Mouse (Mus musculus) forebrain, embryonic 14.5 days (tissue): ENCODE measurements around the gene Lhfpl5. TPM values are rescaled to one million over a fixed set of nuclear protein-coding genes. Genes with fewer than 3 reads are reported as not detected.

Experiments
- ATAC-seq: fragments of 200-750 bp; cut with Nextera tagmentation; 2 replicates; pipeline ENCODE4 v1.8.0; 2017; ENCODE audit warnings: mild to moderate bottlenecking, moderate library complexity
- DNase-seq: peaks from one replicate; pipeline ENCODE4 v3.0.0-alpha.2; 2015; ENCODE audit warnings: low spot score
- H3K27ac ChIP-seq: fragments of 300-500 bp; sonication (generic); 2 replicates; pipeline ENCODE4 v1.5.1; 2014; ENCODE audit warnings: low read depth, mild to moderate bottlenecking, control low read depth, low read length, moderate library complexity
- H3K27me3 ChIP-seq: fragments of 300-500 bp; sonication (generic); replicated peaks from 2 replicates; pipeline ENCODE4 v1.6.1; 2014; ENCODE audit warnings: low read length, control low read depth, mixed read lengths; ENCODE audit not compliant: control insufficient read depth, insufficient read depth
- H3K36me3 ChIP-seq: fragments of 300-500 bp; sonication (generic); 2 replicates; pipeline ENCODE4 v1.6.1; 2014; ENCODE audit warnings: low read length, control low read depth; ENCODE audit not compliant: control insufficient read depth, insufficient read depth
- H3K4me1 ChIP-seq: fragments of 300-500 bp; sonication (generic); 2 replicates; pipeline ENCODE4 v1.6.1; 2014; ENCODE audit warnings: antibody characterized with exemption, low read length, control low read depth; ENCODE audit not compliant: control insufficient read depth, insufficient read depth
- H3K4me2 ChIP-seq: fragments of 300-500 bp; sonication (generic); 2 replicates; pipeline ENCODE4 v1.6.1; 2014; ENCODE audit warnings: mild to moderate bottlenecking, control low read depth, low read length
- H3K4me3 ChIP-seq: fragments of 300-500 bp; sonication (generic); 2 replicates; pipeline ENCODE4 v1.5.1; 2014; ENCODE audit warnings: low read depth, low read length, control low read depth
- H3K9ac ChIP-seq: fragments of 300-500 bp; sonication (generic); 2 replicates; pipeline ENCODE4 v1.6.1; 2014; ENCODE audit warnings: mild to moderate bottlenecking, low read length, control low read depth, moderate library complexity
- H3K9me3 ChIP-seq: fragments of 300-500 bp; sonication (generic); replicated peaks from 2 replicates; pipeline ENCODE4 v1.6.1; 2016; ENCODE audit warnings: low read length, control low read depth, mixed read lengths; ENCODE audit not compliant: control insufficient read depth
- WGBS: fragments of 180-500 bp; shearing (Covaris S2); extraction: QIAGEN DNeasy Blood & Tissue Kit; methylation state at CpG from one replicate; pipeline ENCODE4 v1.1.7; 2014; 5-methylcytosine and 5-hydroxymethylcytosine counted together
- polyA plus RNA-seq: library from polyadenylated mRNA; unstranded; fragments of >200 nt; fragmentation: Nextera tagmentation; extraction: Ambion mirVana; gene quantifications from 2 replicates; pipeline ENCODE4 v1.2.1, GENCODE M21; 2014

Gene Lhfpl5
- polyA plus RNA-seq, 1 experiment from 2014 or later: 3.9 TPM

DNA sequence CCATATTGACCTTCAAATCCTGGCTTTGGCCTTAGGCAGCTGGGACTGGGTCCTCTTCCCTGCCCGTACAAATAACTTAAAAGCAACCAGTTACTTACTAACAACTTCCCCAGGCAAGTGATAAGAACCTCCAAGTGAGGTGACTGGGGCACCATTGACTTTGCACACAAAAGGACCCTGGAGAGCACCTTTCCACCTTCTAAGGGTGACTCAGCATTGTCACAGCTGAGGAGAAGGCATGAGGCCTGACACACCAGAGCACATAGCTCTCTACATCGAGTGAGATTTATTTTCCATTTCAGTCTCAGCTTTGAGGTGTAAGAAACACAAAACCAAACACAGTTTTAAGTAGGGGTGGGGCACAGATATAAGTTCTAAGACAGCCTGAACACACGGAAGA lies 15.2 kb downstream of the Lhfpl5 start:
- H3K9me3 ChIP-seq: no peaks in the 10 kb centered on the region
- H3K27me3 ChIP-seq: no peaks in the 10 kb centered on the region
- no peak overlapping the region for H3K4me3 ChIP-seq
- H3K36me3 ChIP-seq: peaks cover 68% of the 10 kb centered on the region
- ATAC-seq (no peak), DNase-seq (no peak)
- 94% methylated on average over 3 of the region's 3 CpGs for WGBS
- no peak overlapping the region for H3K27ac ChIP-seq
- H3K4me1 ChIP-seq: no peaks in the 10 kb centered on the region
- no peak overlapping the region for H3K4me2 ChIP-seq
- no peak overlapping the region for H3K9ac ChIP-seq

DNA sequence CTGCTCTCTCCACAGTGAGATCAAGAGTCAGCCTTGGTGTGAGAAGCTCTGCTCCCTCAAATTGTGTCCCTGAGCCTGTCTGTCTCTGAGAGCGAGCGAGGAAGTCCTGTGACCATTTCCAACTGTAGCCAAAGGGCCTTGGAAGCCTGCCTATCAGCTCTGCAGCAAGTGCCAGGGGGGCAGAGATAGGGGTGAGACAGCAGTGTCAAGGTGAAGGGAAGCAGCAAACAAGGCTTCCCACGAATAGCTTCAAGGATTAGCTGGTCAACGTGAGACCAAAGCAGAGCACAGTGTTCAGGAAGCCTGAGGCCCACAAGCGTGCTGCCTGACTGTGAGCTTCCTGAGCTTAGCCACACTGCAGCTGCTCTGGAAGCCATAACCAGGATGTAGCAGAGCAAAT lies 16.0 kb downstream of the Lhfpl5 start:
- peaks cover 76% of the 10 kb centered on the region for H3K36me3 ChIP-seq
- 94% methylated on average over 5 of the region's 5 CpGs for WGBS

DNA sequence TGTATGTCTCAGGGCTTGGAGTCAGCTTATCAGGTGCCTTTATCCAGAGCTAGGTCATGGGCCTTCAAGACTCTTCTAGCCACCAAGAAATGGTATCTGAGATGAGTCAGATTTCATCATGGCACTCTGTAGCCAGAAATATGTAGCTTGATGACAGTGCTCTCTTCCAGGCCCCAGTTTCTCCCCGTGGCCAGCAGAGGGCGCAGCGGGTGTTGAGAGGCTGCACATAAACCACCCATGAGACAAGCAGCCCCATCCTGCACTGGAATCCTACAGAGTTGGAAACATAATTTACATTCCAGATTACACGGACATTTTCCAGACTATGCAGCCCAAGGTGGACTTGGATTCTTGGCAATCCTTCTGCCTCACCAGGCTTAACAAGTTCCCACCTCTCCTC lies 17.6 kb downstream of the Lhfpl5 start:
- 17% methylated on average over 4 of the region's 4 CpGs for WGBS
- peak; percentile 32; the same call in 1 of the 2 replicates for ATAC-seq
- H3K36me3 ChIP-seq: peaks cover 91% of the 10 kb centered on the region
- H3K27ac ChIP-seq: no peak overlapping the region
- no peak overlapping the region for H3K4me2 ChIP-seq
- H3K4me3 ChIP-seq: no peak overlapping the region
- H3K9ac ChIP-seq: no peak overlapping the region
- no peaks in the 10 kb centered on the region for H3K27me3 ChIP-seq
- no peaks in the 10 kb centered on the region for H3K9me3 ChIP-seq
- H3K4me1 ChIP-seq: no peaks in the 10 kb centered on the region
- peak; percentile 80 for DNase-seq

More for the DNA sequence above, 16.0 kb downstream of the Lhfpl5 start:
- Histone ChIP-seq H3K4me1 (no peaks in the 10 kb centered on the region), H3K4me3 (no peak overlapping the region), H3K4me2 (no peak overlapping the region), H3K9ac (no peak overlapping the region), H3K27ac (no peak overlapping the region), H3K27me3 (no peaks in the 10 kb centered on the region), H3K9me3 (no peaks in the 10 kb centered on the region)
- no peak for DNase-seq
- no peak for ATAC-seq

- H3K27ac ChIP-seq: no peak overlapping the region
- H3K36me3 ChIP-seq: peaks cover 88% of the 10 kb centered on the region
- ATAC-seq (no peak), DNase-seq (no peak)
- no peaks in the 10 kb centered on the region for H3K4me1 ChIP-seq
- no peak overlapping the region for H3K9ac ChIP-seq
- no peaks in the 10 kb centered on the region for H3K9me3 ChIP-seq
- no peak overlapping the region for H3K4me3 ChIP-seq
- no peaks in the 10 kb centered on the region for H3K27me3 ChIP-seq
- 84% methylated on average over 4 of the region's 4 CpGs for WGBS
- H3K4me2 ChIP-seq: no peak overlapping the region
These were observed 18.5 kb downstream of the Lhfpl5 start for GRCm38 (mm10) chr17:28593965-28594364.

- no peak for DNase-seq
- Histone ChIP-seq H3K4me3 (no peak overlapping the region), H3K36me3 (peaks cover 93% of the 10 kb centered on the region), H3K4me2 (no peak overlapping the region), H3K9me3 (no peaks in the 10 kb centered on the region), H3K9ac (no peak overlapping the region), H3K27ac (no peak overlapping the region), H3K4me1 (no peaks in the 10 kb centered on the region), H3K27me3 (no peaks in the 10 kb centered on the region)
- no peak for ATAC-seq
- 87% methylated on average over 5 of the region's 5 CpGs for WGBS
These were observed 25.3 kb downstream of the Lhfpl5 start for GRCm38 (mm10) chr17:28600780-28601179.

GRCm38 (mm10) chr17:28601557-28602250 lies 26.3 kb downstream of the Lhfpl5 start:
- ATAC-seq (no peak), DNase-seq (no peak)
- no peaks in the 10 kb centered on the region for H3K4me1 ChIP-seq
- no peaks in the 10 kb centered on the region for H3K27me3 ChIP-seq
- WGBS: 69% methylated on average over 9 of the region's 9 CpGs
- no peak overlapping the region for H3K4me3 ChIP-seq
- no peak overlapping the region for H3K27ac ChIP-seq
- no peak overlapping the region for H3K9ac ChIP-seq
- H3K36me3 ChIP-seq: peaks cover 93% of the 10 kb centered on the region
- no peak overlapping the region for H3K4me2 ChIP-seq
- H3K9me3 ChIP-seq: no peaks in the 10 kb centered on the region

- WGBS: 92% methylated on average over 3 of the region's 3 CpGs
These were observed 34.1 kb downstream of the Lhfpl5 start for GRCm38 (mm10) chr17:28609543-28609942.

GRCm38 (mm10) chr17:28612603-28613002 lies 37.2 kb downstream of the Lhfpl5 start:
- no peaks in the 10 kb centered on the region for H3K9me3 ChIP-seq

More at GRCm38 (mm10) chr17:28609543-28609942, 34.1 kb downstream of the Lhfpl5 start:
- DNase-seq (no peak), ATAC-seq (no peak)
- H3K4me2 ChIP-seq: no peak overlapping the region
- H3K9me3 ChIP-seq: no peaks in the 10 kb centered on the region
- no peak overlapping the region for H3K9ac ChIP-seq
- no peak overlapping the region for H3K4me3 ChIP-seq
- H3K27me3 ChIP-seq: no peaks in the 10 kb centered on the region
- H3K27ac ChIP-seq: no peak overlapping the region
- no peaks in the 10 kb centered on the region for H3K4me1 ChIP-seq
- peaks cover 44% of the 10 kb centered on the region for H3K36me3 ChIP-seq

GRCm38 (mm10) chr17:28613096-28613495 lies 37.7 kb downstream of the Lhfpl5 start:
- DNase-seq (no peak), ATAC-seq (no peak)
- no peaks in the 10 kb centered on the region for H3K27me3 ChIP-seq
- 0 out of 2 replicates have a peak, but pooled peaks cover 1% of the 10 kb centered on the region for H3K4me1 ChIP-seq
- H3K4me2 ChIP-seq: no peak overlapping the region
- H3K9me3 ChIP-seq: no peaks in the 10 kb centered on the region
- no peak overlapping the region for H3K4me3 ChIP-seq
- no peak overlapping the region for H3K27ac ChIP-seq
- 84% methylated on average over 6 of the region's 6 CpGs for WGBS
- peaks cover 23% of the 10 kb centered on the region for H3K36me3 ChIP-seq
- no peak overlapping the region for H3K9ac ChIP-seq

More at GRCm38 (mm10) chr17:28612603-28613002, 37.2 kb downstream of the Lhfpl5 start:
- Histone ChIP-seq H3K9ac (no peak overlapping the region), H3K27me3 (no peaks in the 10 kb centered on the region), H3K4me3 (no peak overlapping the region), H3K4me2 (no peak overlapping the region), H3K4me1 (no peaks in the 10 kb centered on the region), H3K36me3 (peaks cover 28% of the 10 kb centered on the region), H3K27ac (no peak overlapping the region)
- ATAC-seq (no peak), DNase-seq (no peak)
- WGBS: 94% methylated on average over 2 of the region's 2 CpGs
